Mouse (Mus musculus) limb, embryonic 12.5 days (tissue): Measurements from ENCODE around the gene Scmh1. TPM values are rescaled to one million over a fixed set of nuclear protein-coding genes. Genes with fewer than 3 reads are reported as not detected.

ENCODE experiments used
- ATAC-seq: fragments of 200-750 bp; cut with Nextera tagmentation; 2 replicates; pipeline ENCODE4 v1.8.0; 2017; ENCODE audit warnings: low read depth, moderate TSS enrichment; ENCODE audit not compliant: insufficient number of reproducible peaks, insufficient read depth, low FRiP score, low TSS enrichment
- H3K27ac ChIP-seq: fragments of 300-500 bp; sonication (generic); 2 replicates; pipeline ENCODE4 v1.5.1; 2016; ENCODE audit warnings: mild to moderate bottlenecking, moderate library complexity
- H3K27me3 ChIP-seq: fragments of 300-500 bp; sonication (generic); 2 replicates; pipeline ENCODE4 v1.6.1; 2016; ENCODE audit warnings: mild to moderate bottlenecking, moderate library complexity
- H3K36me3 ChIP-seq: fragments of 300-500 bp; sonication (generic); 2 replicates; pipeline ENCODE4 v1.6.1; 2016; ENCODE audit warnings: mild to moderate bottlenecking, moderate library complexity
- H3K4me1 ChIP-seq: fragments of 300-500 bp; sonication (generic); replicated peaks from 2 replicates; pipeline ENCODE4 v1.6.1; 2016
- H3K4me2 ChIP-seq: fragments of 300-500 bp; sonication (generic); 2 replicates; pipeline ENCODE4 v1.6.1; 2016; ENCODE audit warnings: mild to moderate bottlenecking, moderate library complexity
- H3K4me3 ChIP-seq: fragments of 300-500 bp; sonication (generic); replicated peaks from 2 replicates; pipeline ENCODE4 v1.5.1; 2016; ENCODE audit warnings: mild to moderate bottlenecking
- H3K9ac ChIP-seq: fragments of 300-500 bp; sonication (generic); replicated peaks from 2 replicates; pipeline ENCODE4 v1.6.1; 2016; ENCODE audit warnings: mild to moderate bottlenecking, moderate library complexity
- H3K9me3 ChIP-seq: fragments of 300-500 bp; sonication (generic); 2 replicates; pipeline ENCODE4 v1.6.1; 2016; ENCODE audit warnings: mild to moderate bottlenecking, moderate library complexity
- WGBS: fragments of 180-500 bp; shearing (Covaris S2); methylation state at CpG from one replicate; pipeline ENCODE4 v1.1.7; 2016; 5-methylcytosine and 5-hydroxymethylcytosine counted together
- polyA plus RNA-seq: library from polyadenylated mRNA; unstranded; fragments of >200 nt; fragmentation: Nextera tagmentation; extraction: Ambion mirVana; gene quantifications from 2 replicates; pipeline ENCODE4 v1.2.1, GENCODE M21; 2016

Gene Scmh1
- polyA plus RNA-seq, 1 experiment from 2014 or later = 42.7 TPM

DNA sequence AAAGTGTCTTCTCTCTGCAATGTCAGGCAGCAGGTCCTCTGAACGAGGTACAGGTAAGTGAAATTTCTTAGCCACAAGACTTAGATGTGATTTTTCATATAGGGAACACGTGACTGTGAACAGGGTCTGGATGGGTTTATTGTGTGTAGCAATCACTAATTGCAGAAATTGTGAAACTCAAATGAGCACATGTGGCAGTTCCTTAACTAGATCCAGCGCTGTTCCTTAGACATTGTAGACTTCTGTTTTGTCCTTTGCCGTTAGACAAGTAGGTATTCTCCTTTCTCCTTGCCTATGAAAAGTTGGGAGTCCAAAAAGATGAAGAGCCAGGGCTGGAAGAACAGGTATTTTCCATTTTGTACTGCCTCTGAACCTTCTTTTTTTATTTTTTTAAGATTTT, 106.1 kb downstream of the Scmh1 start:
- peaks cover 64% of the 10 kb centered on the region for H3K36me3 ChIP-seq
- 92% methylated on average over 4 of the region's 4 CpGs for WGBS
- no peak overlapping the region for H3K27ac ChIP-seq
- peaks cover 3% of the 10 kb centered on the region; the same call in 1 of the 2 replicates for H3K9me3 ChIP-seq
- no peak for ATAC-seq
- H3K9ac ChIP-seq = no peak overlapping the region
- H3K4me3 ChIP-seq = no peak overlapping the region
- H3K27me3 ChIP-seq = no peaks in the 10 kb centered on the region
- no peaks in the 10 kb centered on the region for H3K4me1 ChIP-seq
- no peak overlapping the region for H3K4me2 ChIP-seq

DNA sequence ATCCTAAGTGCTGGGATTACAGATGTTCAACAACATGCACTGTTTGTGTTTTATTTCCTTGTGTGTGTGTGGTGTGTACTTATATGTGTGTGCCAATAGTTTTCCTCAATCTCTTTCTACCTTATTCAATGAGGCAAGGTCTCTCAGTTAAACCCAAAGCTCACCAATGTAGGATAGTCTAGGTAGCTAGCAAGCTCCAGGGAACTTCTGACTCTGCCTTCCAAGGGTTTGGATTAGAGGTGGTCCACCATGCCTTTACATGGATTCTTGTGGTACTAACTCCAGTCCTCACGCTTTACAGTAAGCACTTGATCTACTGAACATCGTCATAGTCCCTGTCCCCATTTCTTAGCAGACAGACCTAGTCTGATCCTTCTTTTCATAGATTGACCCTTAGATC, 109.3 kb downstream of the Scmh1 start:
- H3K4me1 ChIP-seq = no peaks in the 10 kb centered on the region
- no peak overlapping the region for H3K4me2 ChIP-seq
- H3K36me3 ChIP-seq = peaks cover 62% of the 10 kb centered on the region
- H3K27me3 ChIP-seq = no peaks in the 10 kb centered on the region
- no peak overlapping the region for H3K9ac ChIP-seq
- H3K4me3 ChIP-seq = no peak overlapping the region
- H3K9me3 ChIP-seq = peaks cover 2% of the 10 kb centered on the region; the same call in 1 of the 2 replicates
- ATAC-seq = no peak
- H3K27ac ChIP-seq = no peak overlapping the region
- 93% methylated on average over 2 of the region's 2 CpGs for WGBS

GRCm38 (mm10) chr4:120516491-120516890, 111.4 kb downstream of the Scmh1 start:
- 92% methylated on average over 7 of the region's 7 CpGs for WGBS
- H3K27ac ChIP-seq = no peak overlapping the region
- no peaks in the 10 kb centered on the region for H3K4me1 ChIP-seq
- no peak overlapping the region for H3K4me2 ChIP-seq
- H3K4me3 ChIP-seq = no peak overlapping the region
- ATAC-seq = no peak
- H3K9me3 ChIP-seq = no peaks in the 10 kb centered on the region
- H3K36me3 ChIP-seq = peaks cover 67% of the 10 kb centered on the region
- no peak overlapping the region for H3K9ac ChIP-seq
- no peaks in the 10 kb centered on the region for H3K27me3 ChIP-seq

- WGBS = 88% methylated on average over 7 of the region's 7 CpGs
- no peaks in the 10 kb centered on the region for H3K4me1 ChIP-seq
- H3K36me3 ChIP-seq = peaks cover 68% of the 10 kb centered on the region
- no peak overlapping the region for H3K4me3 ChIP-seq
- no peak for ATAC-seq
- H3K9me3 ChIP-seq = no peaks in the 10 kb centered on the region
- H3K27me3 ChIP-seq = no peaks in the 10 kb centered on the region
- no peak overlapping the region for H3K4me2 ChIP-seq
- H3K9ac ChIP-seq = no peak overlapping the region
- no peak overlapping the region for H3K27ac ChIP-seq
Measured at GRCm38 (mm10) chr4:120516907-120517306, 111.8 kb downstream of the Scmh1 start.

DNA sequence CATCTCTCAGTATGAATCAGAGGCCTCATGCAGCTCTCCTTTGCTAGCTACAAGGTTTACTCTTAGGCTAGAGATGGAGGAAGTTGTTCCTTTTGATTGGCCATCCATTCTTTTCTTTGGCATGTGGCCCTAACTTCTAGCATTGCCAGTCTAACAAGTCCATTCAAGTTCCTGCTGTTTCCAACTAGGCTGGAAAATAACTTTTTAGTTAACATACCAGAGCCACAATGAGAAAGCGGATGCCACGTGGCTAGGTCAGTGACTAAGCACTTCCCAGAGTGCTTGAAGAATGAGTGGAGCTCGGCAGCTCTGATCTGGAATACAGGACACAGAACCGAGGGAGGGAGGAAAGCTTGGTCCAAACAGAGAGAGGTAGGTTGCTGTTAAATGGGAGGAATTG, 112.3 kb downstream of the Scmh1 start:
- 87% methylated on average over 4 of the region's 4 CpGs for WGBS
- Histone ChIP-seq H3K9me3 (no peaks in the 10 kb centered on the region), H3K4me1 (no peaks in the 10 kb centered on the region), H3K9ac (no peak overlapping the region), H3K4me2 (no peak overlapping the region), H3K4me3 (no peak overlapping the region), H3K27ac (no peak overlapping the region), H3K36me3 (peaks cover 71% of the 10 kb centered on the region), H3K27me3 (no peaks in the 10 kb centered on the region)
- no peak for ATAC-seq

- WGBS = 59% methylated on average over 5 of the region's 5 CpGs
- no peaks in the 10 kb centered on the region for H3K27me3 ChIP-seq
- H3K36me3 ChIP-seq = peaks cover 93% of the 10 kb centered on the region
- H3K4me3 ChIP-seq = no peak overlapping the region
- ATAC-seq = no peak
- H3K4me1 ChIP-seq = no peaks in the 10 kb centered on the region
- H3K9me3 ChIP-seq = no peaks in the 10 kb centered on the region
- H3K4me2 ChIP-seq = no peak overlapping the region
- H3K27ac ChIP-seq = no peak overlapping the region
- H3K9ac ChIP-seq = no peak overlapping the region
Measured at GRCm38 (mm10) chr4:120521761-120522160, 116.7 kb downstream of the Scmh1 start.

GRCm38 (mm10) chr4:120522351-120522750, 117.3 kb downstream of the Scmh1 start:
- Histone ChIP-seq H3K4me3 (no peak overlapping the region), H3K4me2 (no peak overlapping the region), H3K9me3 (no peaks in the 10 kb centered on the region), H3K4me1 (no peaks in the 10 kb centered on the region), H3K27ac (no peak overlapping the region), H3K27me3 (no peaks in the 10 kb centered on the region), H3K9ac (no peak overlapping the region), H3K36me3 (peaks cover 89% of the 10 kb centered on the region)
- WGBS = 96% methylated on average over 4 of the region's 4 CpGs
- no peak for ATAC-seq

- no peaks in the 10 kb centered on the region for H3K27me3 ChIP-seq
- no peak overlapping the region for H3K9ac ChIP-seq
- 96% methylated on average over 3 of the region's 3 CpGs for WGBS
- ATAC-seq = no peak
- H3K4me3 ChIP-seq = no peak overlapping the region
- no peaks in the 10 kb centered on the region for H3K4me1 ChIP-seq
- no peak overlapping the region for H3K4me2 ChIP-seq
- no peak overlapping the region for H3K27ac ChIP-seq
- H3K36me3 ChIP-seq = peaks cover 87% of the 10 kb centered on the region
- no peaks in the 10 kb centered on the region for H3K9me3 ChIP-seq
Measured at GRCm38 (mm10) chr4:120523092-120523491, 118.0 kb downstream of the Scmh1 start.

GRCm38 (mm10) chr4:120528171-120528570, 123.1 kb downstream of the Scmh1 start:
- 83% methylated on average over 9 of the region's 9 CpGs for WGBS
- Histone ChIP-seq H3K4me1 (no peaks in the 10 kb centered on the region), H3K36me3 (peaks cover 87% of the 10 kb centered on the region), H3K4me3 (no peak overlapping the region), H3K9ac (no peak overlapping the region), H3K4me2 (no peak overlapping the region), H3K27me3 (no peaks in the 10 kb centered on the region), H3K9me3 (no peaks in the 10 kb centered on the region), H3K27ac (no peak overlapping the region)
- ATAC-seq = no peak

- no peak for ATAC-seq
- Histone ChIP-seq H3K27me3 (no peaks in the 10 kb centered on the region), H3K36me3 (peaks cover 66% of the 10 kb centered on the region), H3K27ac (no peak within 1 kb of the TSS), H3K4me1 (no peaks in the 10 kb centered on the region), H3K9ac (no peak within 1 kb of the TSS), H3K4me3 (no peak within 1 kb of the TSS), H3K4me2 (no peak within 1 kb of the TSS), H3K9me3 (no peaks in the 10 kb centered on the region)
- WGBS = 84% methylated on average over 6 of the region's 6 CpGs
Measured at GRCm38 (mm10) chr4:120531986-120532385, 126.9 kb downstream of the Scmh1 start, which contains the start of gene Slfnl1. TSS of gene Slfnl1 (plus strand) at chr4:120532231.

DNA sequence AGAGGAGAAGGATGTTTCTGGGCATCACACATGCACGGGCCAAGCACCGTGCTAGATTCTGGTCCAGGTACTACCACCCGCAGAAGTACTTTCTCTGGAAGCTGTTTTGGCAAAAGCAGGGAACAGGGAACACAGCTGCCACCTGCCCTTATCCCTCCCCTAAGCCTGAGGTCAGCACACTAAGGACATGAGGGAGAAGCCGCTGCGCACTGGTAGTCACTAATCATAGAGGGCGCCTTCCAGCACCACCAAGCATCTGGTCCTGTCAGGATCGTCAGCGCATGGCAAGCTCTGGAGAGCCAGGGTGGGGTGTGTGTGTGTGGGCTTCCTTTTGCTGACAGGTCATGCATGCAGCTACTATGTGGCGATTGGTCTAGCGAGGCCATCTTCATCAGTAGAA, 133.6 kb downstream of the Scmh1 start:
- WGBS = 97% methylated on average over 10 of the region's 10 CpGs
- Histone ChIP-seq H3K4me3 (no peak overlapping the region), H3K9me3 (0 out of 2 replicates have a peak, but pooled peaks cover 3% of the 10 kb centered on the region), H3K36me3 (peaks cover 65% of the 10 kb centered on the region), H3K4me1 (no peaks in the 10 kb centered on the region), H3K27ac (no peak overlapping the region), H3K4me2 (no peak overlapping the region), H3K9ac (no peak overlapping the region), H3K27me3 (no peaks in the 10 kb centered on the region)
- ATAC-seq = no peak

DNA sequence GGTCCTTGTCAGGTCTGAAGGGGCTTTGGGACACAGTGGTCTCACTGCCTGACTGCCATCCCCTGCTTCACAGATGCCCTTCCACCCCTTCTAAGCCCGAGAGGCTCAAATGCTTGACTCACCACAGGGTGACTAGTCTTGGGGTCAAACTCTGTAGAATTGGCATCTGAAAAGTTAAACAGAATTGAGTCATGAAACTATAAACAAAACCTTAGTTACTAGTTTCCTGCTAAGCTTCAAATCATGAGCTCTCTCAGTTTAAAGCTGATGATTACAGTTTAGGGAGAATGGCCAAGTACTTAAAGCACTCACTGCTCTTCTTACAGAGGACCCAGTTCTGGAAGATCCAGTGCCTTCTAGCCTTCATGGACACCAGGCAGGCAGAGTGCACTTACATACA, 139.8 kb downstream of the Scmh1 start:
- Histone ChIP-seq H3K4me3 (no peak overlapping the region), H3K27me3 (no peaks in the 10 kb centered on the region), H3K9me3 (no peaks in the 10 kb centered on the region), H3K4me1 (no peaks in the 10 kb centered on the region), H3K9ac (no peak overlapping the region), H3K4me2 (no peak overlapping the region), H3K36me3 (peaks cover 98% of the 10 kb centered on the region), H3K27ac (no peak overlapping the region)
- 76% methylated on average over 1 of the region's 1 CpGs for WGBS
- no peak for ATAC-seq
